Mouse (Mus musculus): Measurements from ENCODE around the gene Spock2.

DNA sequence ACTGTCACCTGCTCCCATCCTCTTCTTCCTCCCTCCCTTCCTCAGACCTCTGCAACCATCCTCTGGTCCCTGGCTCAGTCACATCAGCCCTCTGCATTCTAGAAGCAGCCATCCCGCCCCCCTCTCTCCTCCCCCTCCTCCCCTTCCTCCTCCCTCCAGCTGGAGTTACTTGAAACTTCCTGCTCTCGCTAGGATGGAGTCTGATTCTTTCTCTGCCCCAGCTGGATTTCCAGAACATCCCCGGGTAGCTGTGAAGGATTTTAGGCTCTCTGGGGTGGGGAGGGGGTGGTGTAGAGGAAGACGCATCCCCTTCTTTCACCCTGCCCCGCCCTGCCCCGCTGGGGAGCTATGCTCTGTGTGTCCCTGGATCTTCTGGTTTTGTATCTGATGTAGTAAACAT, 27.5 kb downstream of the Spock2 start:
- TF ChIP-seq POLR2A (IDR thresholded peaks at IDR 0.05; ENCODE audit: borderline replicate concordance, low read depth, low read length), result no peak
- no peak for TF ChIP-seq CTCF (IDR thresholded peaks at IDR 0.05; ENCODE audit: low read depth, low read length)

All from bone marrow macrophage, adult 2 months (primary cell).